Mouse (Mus musculus): ENCODE measurements around the gene Mc1r.

GRCm38 (mm10) chr8:123442871-123443575 lies 36.1 kb downstream of the Mc1r start:
- TF ChIP-seq CTCF (IDR thresholded peaks at IDR 0.05; ENCODE audit: low read depth, low read length) (0 out of 2 replicates have a peak, but pooled peaks have one; percentile 19), GATA1 (IDR thresholded peaks at IDR 0.05; ENCODE audit: borderline replicate concordance, low read length) (no peak), TAL1 (conservative IDR thresholded peaks at IDR 0.05; ENCODE audit: low read depth, low read length) (no peak)
